Mouse (Mus musculus) heart, postnatal 0 days (tissue): ENCODE results near the gene Erc1. TPM values are rescaled to one million over a fixed set of nuclear protein-coding genes. Genes with fewer than 3 reads are reported as not detected.

Experiments used
- ATAC-seq: fragments of 200-750 bp; cut with Nextera tagmentation; 2 replicates; pipeline ENCODE4 v1.8.0; 2017; ENCODE audit warnings: low read depth, moderate number of reproducible peaks, moderate library complexity; ENCODE audit not compliant: insufficient read depth
- DNase-seq: peaks from one replicate; pipeline ENCODE4 v3.0.0-alpha.2; 2016; ENCODE audit warnings: low spot score
- H3K27ac ChIP-seq: fragments of 300-500 bp; sonication (generic); 2 replicates; pipeline ENCODE4 v1.5.1; 2014; ENCODE audit warnings: low read depth, mild to moderate bottlenecking
- H3K27me3 ChIP-seq: fragments of 300-500 bp; sonication (generic); 2 replicates; pipeline ENCODE4 v1.6.1; 2014; ENCODE audit warnings: low read length, mixed read lengths; ENCODE audit not compliant: control insufficient read depth, insufficient read depth
- H3K36me3 ChIP-seq: fragments of 300-500 bp; sonication (generic); replicated peaks from 2 replicates; pipeline ENCODE4 v1.6.1; 2014; ENCODE audit warnings: low read length, mixed read lengths; ENCODE audit not compliant: control insufficient read depth, insufficient read depth
- H3K4me1 ChIP-seq: fragments of 300-500 bp; sonication (generic); 2 replicates; pipeline ENCODE4 v1.6.1; 2014; ENCODE audit warnings: antibody characterized with exemption; ENCODE audit not compliant: control insufficient read depth, insufficient read depth
- H3K4me2 ChIP-seq: fragments of 300-500 bp; sonication (generic); 2 replicates; pipeline ENCODE4 v1.6.1; 2014; ENCODE audit warnings: low read depth, mild to moderate bottlenecking, low read length, moderate library complexity
- H3K4me3 ChIP-seq: fragments of 300-500 bp; sonication (generic); 2 replicates; pipeline ENCODE4 v1.5.1; 2014; ENCODE audit warnings: low read depth, low read length
- H3K9ac ChIP-seq: fragments of 300-500 bp; sonication (generic); replicated peaks from 2 replicates; pipeline ENCODE4 v1.6.1; 2014; ENCODE audit warnings: low read depth, low read length, mixed read lengths
- H3K9me3 ChIP-seq: fragments of 300-500 bp; sonication (generic); replicated peaks from 2 replicates; pipeline ENCODE4 v1.6.1; 2016; ENCODE audit warnings: low read length; ENCODE audit not compliant: control insufficient read depth
- CTCF ChIP-seq: IDR thresholded peaks from 2 replicates; pipeline ENCODE4 v1.5.1; 2016; ENCODE audit warnings: antibody characterized with exemption, control low read depth, low read depth
- EP300 ChIP-seq: IDR thresholded peaks from 2 replicates; pipeline ENCODE4 v1.6.1; 2016; ENCODE audit warnings: antibody characterized with exemption, low read depth
- WGBS: fragments of 180-500 bp; shearing (Covaris S2); extraction: QIAGEN DNeasy Blood & Tissue Kit; methylation state at CpG from one replicate; pipeline ENCODE4 v1.1.7; 2014; 5-methylcytosine and 5-hydroxymethylcytosine counted together
- polyA plus RNA-seq: library from polyadenylated mRNA; unstranded; fragments of >200 nt; fragmentation: Nextera tagmentation; extraction: Ambion mirVana; gene quantifications from 2 replicates; pipeline ENCODE4 v1.2.1, GENCODE M21; 2015
- total RNA-seq: library from RNA; depleted of rRNA; stranded (reverse); fragments of >200 nt; gene quantifications from 2 replicates; pipeline ENCODE4 v1.2.3, GENCODE M21; 2014; ENCODE audit warnings: low replicate concordance

The Erc1 gene
- total and polyA plus RNA-seq, 2 experiments from 2014 or later: 11.9 to 30.7 TPM

DNA sequence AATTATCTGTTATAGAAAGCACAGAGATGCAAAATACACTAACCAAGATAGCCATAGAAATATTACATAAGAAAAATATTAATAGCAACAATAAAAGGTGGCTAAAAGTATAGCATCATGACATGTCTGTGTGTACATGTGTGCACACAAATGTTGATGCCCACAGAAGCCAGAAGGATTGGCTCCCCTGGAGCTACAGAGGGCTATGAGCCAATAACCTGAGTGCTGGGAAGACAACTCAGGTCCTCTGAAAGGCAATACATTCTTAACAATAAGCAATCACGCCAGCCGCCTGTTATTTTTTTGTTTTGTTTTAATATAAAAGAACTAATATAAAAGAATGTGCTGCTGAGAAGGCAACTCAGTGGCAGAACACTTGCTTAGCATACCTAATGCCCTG is 44.7 kb downstream of the Erc1 start:
- H3K9ac ChIP-seq: no peak overlapping the region
- ATAC-seq: no peak

GRCm38 (mm10) chr6:119796911-119797486 is 51.0 kb downstream of the Erc1 start:
- WGBS: 86% methylated on average over 12 of the region's 12 CpGs
- Histone ChIP-seq H3K27ac (no peak overlapping the region), H3K9ac (no peak overlapping the region), H3K4me1 (no peaks in the 10 kb centered on the region), H3K27me3 (no peaks in the 10 kb centered on the region), H3K4me3 (no peak overlapping the region), H3K36me3 (0 out of 2 replicates have a peak, but pooled peaks cover 8% of the 10 kb centered on the region), H3K9me3 (no peaks in the 10 kb centered on the region), H3K4me2 (no peak overlapping the region)
- ATAC-seq (no peak), DNase-seq (no peak)
- TF ChIP-seq EP300: no peak
- no peak for TF ChIP-seq CTCF

More for the DNA sequence above, 44.7 kb downstream of the Erc1 start:
- no peak overlapping the region for H3K4me3 ChIP-seq
- H3K9me3 ChIP-seq: no peaks in the 10 kb centered on the region
- 86% methylated on average over 2 of the region's 2 CpGs for WGBS
- H3K4me2 ChIP-seq: no peak overlapping the region
- TF ChIP-seq EP300: no peak
- no peak for TF ChIP-seq CTCF
- H3K27me3 ChIP-seq: no peaks in the 10 kb centered on the region
- no peak for DNase-seq
- H3K27ac ChIP-seq: no peak overlapping the region
- H3K4me1 ChIP-seq: no peaks in the 10 kb centered on the region
- H3K36me3 ChIP-seq: no peaks in the 10 kb centered on the region

GRCm38 (mm10) chr6:119796291-119796690 is 51.7 kb downstream of the Erc1 start:
- 92% methylated on average over 5 of the region's 5 CpGs for WGBS
- no peak for TF ChIP-seq EP300
- no peak for TF ChIP-seq CTCF
- Histone ChIP-seq H3K4me1 (no peaks in the 10 kb centered on the region), H3K36me3 (0 out of 2 replicates have a peak, but pooled peaks cover 8% of the 10 kb centered on the region), H3K9me3 (no peaks in the 10 kb centered on the region), H3K4me3 (no peak overlapping the region), H3K27me3 (no peaks in the 10 kb centered on the region), H3K4me2 (no peak overlapping the region), H3K27ac (no peak overlapping the region), H3K9ac (no peak overlapping the region)
- no peak for ATAC-seq
- DNase-seq: no peak

DNA sequence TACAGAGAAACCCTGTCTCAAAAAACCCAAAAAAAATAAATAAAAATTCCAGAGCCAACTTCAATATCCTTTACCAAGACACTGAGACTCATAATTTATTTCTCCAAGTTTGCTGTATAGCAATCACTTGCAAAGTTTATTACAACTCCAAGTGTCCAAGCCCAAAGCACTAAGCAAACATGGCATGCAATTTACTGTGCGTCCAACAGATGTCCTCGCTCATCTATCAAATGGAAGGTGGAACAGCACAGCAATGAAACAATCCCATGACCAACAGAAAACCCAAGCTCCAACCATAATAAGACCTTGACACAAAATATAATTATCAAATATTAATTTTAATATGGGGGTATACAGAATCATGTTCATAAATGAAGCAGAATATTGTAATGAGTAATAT is 55.4 kb downstream of the Erc1 start:
- ATAC-seq: peak; percentile 51; the same call in 1 of the 2 replicates
- H3K4me2 ChIP-seq: no peak overlapping the region
- TF ChIP-seq EP300 (no peak), CTCF (peak; percentile 89)
- no peak overlapping the region for H3K27ac ChIP-seq
- 31% methylated on average over 2 of the region's 2 CpGs for WGBS
- H3K9ac ChIP-seq: no peak overlapping the region
- H3K9me3 ChIP-seq: no peaks in the 10 kb centered on the region
- H3K4me1 ChIP-seq: no peaks in the 10 kb centered on the region
- no peak overlapping the region for H3K4me3 ChIP-seq
- H3K27me3 ChIP-seq: no peaks in the 10 kb centered on the region
- peak; percentile 65 for DNase-seq
- H3K36me3 ChIP-seq: 0 out of 2 replicates have a peak, but pooled peaks cover 8% of the 10 kb centered on the region

DNA sequence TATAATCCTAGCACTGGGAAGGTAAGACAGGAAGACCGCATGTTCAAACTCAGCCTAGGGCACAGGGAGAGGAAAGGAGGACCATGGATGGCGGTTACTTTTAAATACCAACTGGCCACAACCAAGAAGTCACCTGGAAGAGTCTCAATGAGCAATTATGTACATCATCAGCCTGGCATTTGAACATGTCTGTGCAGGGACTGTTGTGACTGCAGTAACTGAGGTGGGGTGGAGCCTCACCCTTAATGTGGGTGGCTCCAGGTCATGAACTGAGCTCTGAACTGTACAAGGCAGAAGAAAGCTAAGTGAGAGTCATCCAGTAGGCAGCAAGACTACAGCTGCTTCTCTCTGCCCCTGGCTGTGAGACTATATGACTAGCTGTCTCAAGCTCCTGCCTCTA is 65.6 kb downstream of the Erc1 start:
- 98% methylated on average over 2 of the region's 2 CpGs for WGBS
- DNase-seq: no peak
- TF ChIP-seq EP300 (no peak), CTCF (no peak)

DNA sequence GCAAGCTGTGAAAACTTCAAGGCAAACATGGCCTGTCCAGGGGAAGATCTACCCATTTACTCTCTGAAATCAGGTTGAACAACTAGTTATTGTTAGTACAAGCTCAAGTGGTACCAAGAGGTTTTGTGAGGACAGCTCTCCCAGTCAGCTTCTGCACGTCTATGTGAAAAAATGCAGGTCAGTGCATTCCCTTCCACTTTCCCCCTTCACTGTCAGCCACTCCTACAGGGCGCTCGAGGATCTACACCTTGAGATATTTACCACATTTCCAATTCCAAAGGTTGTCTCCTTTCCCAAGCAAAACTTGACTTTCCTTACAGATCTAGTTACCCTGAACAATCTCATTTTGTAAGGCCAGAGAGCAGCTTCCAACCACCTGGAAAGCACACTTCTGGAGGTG is 66.9 kb downstream of the Erc1 start:
- no peak for ATAC-seq
- Histone ChIP-seq H3K9me3 (no peaks in the 10 kb centered on the region), H3K36me3 (peaks cover 7% of the 10 kb centered on the region), H3K4me1 (no peaks in the 10 kb centered on the region), H3K27me3 (no peaks in the 10 kb centered on the region), H3K4me3 (no peak overlapping the region), H3K4me2 (no peak overlapping the region), H3K9ac (no peak overlapping the region), H3K27ac (no peak overlapping the region)
- WGBS: 58% methylated on average over 3 of the region's 3 CpGs
- TF ChIP-seq EP300 (no peak), CTCF (no peak)
- no peak for DNase-seq

More for the DNA sequence above, 65.6 kb downstream of the Erc1 start:
- no peak overlapping the region for H3K9ac ChIP-seq
- no peaks in the 10 kb centered on the region for H3K27me3 ChIP-seq
- H3K4me3 ChIP-seq: no peak overlapping the region
- no peak overlapping the region for H3K4me2 ChIP-seq
- H3K4me1 ChIP-seq: no peaks in the 10 kb centered on the region
- H3K36me3 ChIP-seq: peaks cover 7% of the 10 kb centered on the region
- H3K27ac ChIP-seq: no peak overlapping the region
- no peaks in the 10 kb centered on the region for H3K9me3 ChIP-seq
- no peak for ATAC-seq
